Mouse (Mus musculus): ENCODE measurements around the gene Pam. TPM values are rescaled to one million over a fixed set of nuclear protein-coding genes. Genes with fewer than 3 reads are reported as not detected.

The Pam gene
- polyA plus RNA-seq, 1 experiment from 2014 or later, result 76.4 TPM

- TF ChIP-seq EP300 (optimal IDR thresholded peaks at IDR 0.05) (no peak), CTCF (IDR thresholded peaks at IDR 0.05; ENCODE audit: low read depth) (no peak)
- no peak overlapping the region for H3K27ac ChIP-seq (replicated peaks)
- H3K4me1 ChIP-seq (replicated peaks; ENCODE audit: control insufficient read depth, insufficient read depth), result no peaks in the 10 kb centered on the region
- H3K36me3 ChIP-seq (ENCODE audit: control insufficient read depth, insufficient read depth, low read length), result no peaks in the 10 kb centered on the region
- 91% methylated on average over 11 of the region's 11 CpGs for WGBS
- DNase-seq (ENCODE audit: low spot score), result no peak
- H3K9ac ChIP-seq (ENCODE audit: low read length), result no peak overlapping the region
- no peaks in the 10 kb centered on the region for H3K27me3 ChIP-seq (ENCODE audit: control insufficient read depth, insufficient read depth, low read length)
- H3K4me3 ChIP-seq (ENCODE audit: low read depth, low read length), result no peak overlapping the region
- no peak overlapping the region for H3K4me2 ChIP-seq (replicated peaks; ENCODE audit: low read depth)
- ATAC-seq (ENCODE audit: low FRiP score, low TSS enrichment), result no peak
- 0 out of 2 replicates have a peak, but pooled peaks cover 1% of the 10 kb centered on the region for H3K9me3 ChIP-seq (ENCODE audit: control insufficient read depth, low read length)
Observed at GRCm38 (mm10) chr1:98097957-98098729, 2.7 kb upstream of the Pam start.

- Histone ChIP-seq H3K27me3 (ENCODE audit: control insufficient read depth, insufficient read depth, low read length) (no peaks in the 10 kb centered on the region), H3K9me3 (ENCODE audit: control insufficient read depth, low read length) (no peaks in the 10 kb centered on the region), H3K36me3 (ENCODE audit: control insufficient read depth, insufficient read depth, low read length) (no peaks in the 10 kb centered on the region), H3K4me3 (ENCODE audit: low read depth, low read length) (no peak overlapping the region), H3K4me1 (replicated peaks; ENCODE audit: control insufficient read depth, insufficient read depth) (no peaks in the 10 kb centered on the region), H3K9ac (ENCODE audit: low read length) (no peak overlapping the region), H3K27ac (replicated peaks) (no peak overlapping the region), H3K4me2 (replicated peaks; ENCODE audit: low read depth) (no peak overlapping the region)
- TF ChIP-seq EP300 (optimal IDR thresholded peaks at IDR 0.05) (no peak), CTCF (IDR thresholded peaks at IDR 0.05; ENCODE audit: low read depth) (no peak)
- DNase-seq (ENCODE audit: low spot score) (no peak), ATAC-seq (ENCODE audit: low FRiP score, low TSS enrichment) (no peak)
- WGBS, result 44% methylated on average over 1 of the region's 1 CpGs
Observed at GRCm38 (mm10) chr1:98096396-98096935, 1.0 kb upstream of the Pam start.

- H3K4me3 ChIP-seq (ENCODE audit: low read depth, low read length), result peak overlapping the region; percentile 81
- DNase-seq (ENCODE audit: low spot score) (peak; percentile 19), ATAC-seq (ENCODE audit: low FRiP score, low TSS enrichment) (no peak)
- 29% methylated on average over 9 of the region's 9 CpGs for WGBS
- no peaks in the 10 kb centered on the region for H3K9me3 ChIP-seq (ENCODE audit: control insufficient read depth, low read length)
- no peaks in the 10 kb centered on the region for H3K36me3 ChIP-seq (ENCODE audit: control insufficient read depth, insufficient read depth, low read length)
- H3K27me3 ChIP-seq (ENCODE audit: control insufficient read depth, insufficient read depth, low read length), result no peaks in the 10 kb centered on the region
- peak overlapping the region; percentile 82 for H3K4me2 ChIP-seq (replicated peaks; ENCODE audit: low read depth)
- H3K27ac ChIP-seq (replicated peaks), result peak overlapping the region; percentile 90
- H3K9ac ChIP-seq (ENCODE audit: low read length), result peak overlapping the region; percentile 82
- TF ChIP-seq EP300 (optimal IDR thresholded peaks at IDR 0.05), result no peak
- no peak for TF ChIP-seq CTCF (IDR thresholded peaks at IDR 0.05; ENCODE audit: low read depth)
- H3K4me1 ChIP-seq (replicated peaks; ENCODE audit: control insufficient read depth, insufficient read depth), result no peaks in the 10 kb centered on the region
Observed at GRCm38 (mm10) chr1:98095991-98096330, 515 bp upstream of the Pam start.

GRCm38 (mm10) chr1:98094811-98095245 lies 618 bp downstream of the Pam start:
- H3K9ac ChIP-seq (ENCODE audit: low read length), result peak overlapping the region; percentile 82
- no peaks in the 10 kb centered on the region for H3K9me3 ChIP-seq (ENCODE audit: control insufficient read depth, low read length)
- H3K4me3 ChIP-seq (ENCODE audit: low read depth, low read length), result peak overlapping the region; percentile 81
- H3K27me3 ChIP-seq (ENCODE audit: control insufficient read depth, insufficient read depth, low read length), result no peaks in the 10 kb centered on the region
- DNase-seq (ENCODE audit: low spot score) (peak; percentile 46), ATAC-seq (ENCODE audit: low FRiP score, low TSS enrichment) (peak; percentile 51)
- no peak for TF ChIP-seq CTCF (IDR thresholded peaks at IDR 0.05; ENCODE audit: low read depth)
- no peak for TF ChIP-seq EP300 (optimal IDR thresholded peaks at IDR 0.05)
- WGBS, result under 1% methylated on average over 20 of the region's 20 CpGs
- no peaks in the 10 kb centered on the region for H3K4me1 ChIP-seq (replicated peaks; ENCODE audit: control insufficient read depth, insufficient read depth)
- peak overlapping the region; percentile 82 for H3K4me2 ChIP-seq (replicated peaks; ENCODE audit: low read depth)
- H3K36me3 ChIP-seq (ENCODE audit: control insufficient read depth, insufficient read depth, low read length), result no peaks in the 10 kb centered on the region
- H3K27ac ChIP-seq (replicated peaks), result peak overlapping the region; percentile 90

- 77% methylated on average over 5 of the region's 5 CpGs for WGBS
- Histone ChIP-seq H3K27ac (replicated peaks) (no peak overlapping the region), H3K4me2 (replicated peaks; ENCODE audit: low read depth) (no peak overlapping the region), H3K9ac (ENCODE audit: low read length) (no peak overlapping the region), H3K4me1 (replicated peaks; ENCODE audit: control insufficient read depth, insufficient read depth) (no peaks in the 10 kb centered on the region), H3K27me3 (ENCODE audit: control insufficient read depth, insufficient read depth, low read length) (no peaks in the 10 kb centered on the region), H3K36me3 (ENCODE audit: control insufficient read depth, insufficient read depth, low read length) (no peaks in the 10 kb centered on the region), H3K9me3 (ENCODE audit: control insufficient read depth, low read length) (no peaks in the 10 kb centered on the region), H3K4me3 (ENCODE audit: low read depth, low read length) (no peak overlapping the region)
- ATAC-seq (ENCODE audit: low FRiP score, low TSS enrichment), result peak; percentile 71; the same call in 1 of the 2 replicates
- no peak for TF ChIP-seq EP300 (optimal IDR thresholded peaks at IDR 0.05)
- TF ChIP-seq CTCF (IDR thresholded peaks at IDR 0.05; ENCODE audit: low read depth), result no peak
- DNase-seq (ENCODE audit: low spot score), result peak; percentile 47
Observed at GRCm38 (mm10) chr1:98089336-98089975, 6.0 kb downstream of the Pam start.

GRCm38 (mm10) chr1:98086456-98086855 lies 9.0 kb downstream of the Pam start:
- Histone ChIP-seq H3K27me3 (ENCODE audit: control insufficient read depth, insufficient read depth, low read length) (no peaks in the 10 kb centered on the region), H3K27ac (replicated peaks) (no peak overlapping the region), H3K36me3 (ENCODE audit: control insufficient read depth, insufficient read depth, low read length) (no peaks in the 10 kb centered on the region), H3K4me3 (ENCODE audit: low read depth, low read length) (no peak overlapping the region), H3K4me2 (replicated peaks; ENCODE audit: low read depth) (no peak overlapping the region), H3K9me3 (ENCODE audit: control insufficient read depth, low read length) (no peaks in the 10 kb centered on the region), H3K9ac (ENCODE audit: low read length) (no peak overlapping the region), H3K4me1 (replicated peaks; ENCODE audit: control insufficient read depth, insufficient read depth) (no peaks in the 10 kb centered on the region)
- DNase-seq (ENCODE audit: low spot score) (no peak), ATAC-seq (ENCODE audit: low FRiP score, low TSS enrichment) (no peak)
- WGBS, result 68% methylated on average over 3 of the region's 3 CpGs
- TF ChIP-seq EP300 (optimal IDR thresholded peaks at IDR 0.05) (no peak), CTCF (IDR thresholded peaks at IDR 0.05; ENCODE audit: low read depth) (no peak)

Measured in stomach, postnatal 0 days (tissue).